Mouse (Mus musculus) forebrain, embryonic 11.5 days (tissue): ENCODE data around the gene Stk24. TPM values are rescaled to one million over a fixed set of nuclear protein-coding genes. Genes with fewer than 3 reads are reported as not detected.

Source experiments
- ATAC-seq: fragments of 200-750 bp; cut with Nextera tagmentation; replicated peaks from 2 replicates; pipeline ENCODE4 v1.8.0; 2017; ENCODE audit warnings: moderate TSS enrichment; ENCODE audit not compliant: low FRiP score
- DNase-seq: peaks from one replicate; pipeline ENCODE4 v3.0.0-alpha.2; 2017; ENCODE audit warnings: low spot score
- H3K27ac ChIP-seq: fragments of 300-500 bp; sonication (generic); 2 replicates; pipeline ENCODE4 v1.5.1; 2014; ENCODE audit warnings: low read depth, low read length
- H3K27me3 ChIP-seq: fragments of 300-500 bp; sonication (generic); 2 replicates; pipeline ENCODE4 v1.6.1; 2014; ENCODE audit warnings: mild to moderate bottlenecking, low read length, mixed read lengths; ENCODE audit not compliant: control insufficient read depth, insufficient read depth
- H3K36me3 ChIP-seq: fragments of 300-500 bp; sonication (generic); 2 replicates; pipeline ENCODE4 v1.6.1; 2014; ENCODE audit warnings: mild to moderate bottlenecking, low read length, moderate library complexity, mixed read lengths; ENCODE audit not compliant: control insufficient read depth, insufficient read depth
- H3K4me1 ChIP-seq: fragments of 300-500 bp; sonication (generic); replicated peaks from 2 replicates; pipeline ENCODE4 v1.6.1; 2014; ENCODE audit warnings: low read length, mixed read lengths; ENCODE audit not compliant: control insufficient read depth, insufficient read depth
- H3K4me2 ChIP-seq: fragments of 300-500 bp; sonication (generic); 2 replicates; pipeline ENCODE4 v1.6.1; 2014; ENCODE audit warnings: low read depth, mild to moderate bottlenecking, low read length, moderate library complexity, mixed read lengths; ENCODE audit not compliant: severe bottlenecking
- H3K4me3 ChIP-seq: fragments of 300-500 bp; sonication (generic); 2 replicates; pipeline ENCODE4 v1.5.1; 2014; ENCODE audit warnings: low read depth, low read length
- H3K9ac ChIP-seq: fragments of 300-500 bp; sonication (generic); 2 replicates; pipeline ENCODE4 v1.6.1; 2014; ENCODE audit warnings: low read length
- H3K9me3 ChIP-seq: fragments of 300-500 bp; sonication (generic); 2 replicates; pipeline ENCODE4 v1.6.1; 2016; ENCODE audit warnings: low read length, mixed read lengths; ENCODE audit not compliant: control insufficient read depth
- WGBS: fragments of 180-500 bp; shearing (Covaris S2); extraction: QIAGEN DNeasy Blood & Tissue Kit; methylation state at CpG from one replicate; pipeline ENCODE4 v1.1.7; 2014; 5-methylcytosine and 5-hydroxymethylcytosine counted together
- polyA plus RNA-seq: library from polyadenylated mRNA; unstranded; fragments of >200 nt; fragmentation: Nextera tagmentation; extraction: Ambion mirVana; gene quantifications from 2 replicates; pipeline ENCODE4 v1.2.1, GENCODE M21; 2014

The Stk24 gene
- polyA plus RNA-seq, 1 experiment from 2014 or later, result 51.1 TPM

GRCm38 (mm10) chr14:121310325-121311080 lies 69.3 kb downstream of the Stk24 start:
- no peaks in the 10 kb centered on the region for H3K9me3 ChIP-seq
- no peak overlapping the region for H3K9ac ChIP-seq
- no peak overlapping the region for H3K4me3 ChIP-seq
- ATAC-seq (no peak), DNase-seq (no peak)
- H3K27ac ChIP-seq, result no peak overlapping the region
- no peaks in the 10 kb centered on the region; the same call in 1 of the 2 replicates for H3K4me1 ChIP-seq
- no peaks in the 10 kb centered on the region for H3K27me3 ChIP-seq
- WGBS, result 82% methylated on average over 6 of the region's 6 CpGs
- H3K4me2 ChIP-seq, result no peak overlapping the region
- H3K36me3 ChIP-seq, result no peaks in the 10 kb centered on the region

DNA sequence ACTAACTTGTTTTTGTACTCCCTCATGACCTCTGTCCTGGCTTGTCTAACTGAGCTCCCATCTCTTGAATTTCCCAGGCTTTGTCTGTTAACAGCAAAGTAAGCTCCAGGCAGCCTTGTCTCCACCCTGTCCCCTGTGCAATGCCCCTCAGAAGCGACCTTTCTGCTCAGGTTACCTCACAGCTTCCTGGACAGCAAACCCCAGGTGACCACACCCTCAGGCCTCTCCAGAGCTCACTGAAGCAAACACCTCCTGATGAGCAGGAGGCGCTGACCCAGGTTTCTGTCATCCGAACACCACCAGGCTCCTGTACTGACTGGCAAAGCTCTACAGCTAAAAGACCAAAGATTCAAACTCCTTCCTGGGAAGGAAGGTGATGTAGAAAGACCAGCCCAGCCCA lies 69.9 kb downstream of the Stk24 start:
- no peaks in the 10 kb centered on the region; the same call in 1 of the 2 replicates for H3K4me1 ChIP-seq
- H3K4me3 ChIP-seq, result no peak overlapping the region
- WGBS, result 77% methylated on average over 3 of the region's 3 CpGs
- no peak for ATAC-seq
- H3K27me3 ChIP-seq, result no peaks in the 10 kb centered on the region
- H3K9ac ChIP-seq, result no peak overlapping the region
- H3K9me3 ChIP-seq, result no peaks in the 10 kb centered on the region
- DNase-seq, result no peak
- H3K4me2 ChIP-seq, result no peak overlapping the region
- H3K36me3 ChIP-seq, result no peaks in the 10 kb centered on the region
- no peak overlapping the region for H3K27ac ChIP-seq

GRCm38 (mm10) chr14:121305316-121306064 lies 74.3 kb downstream of the Stk24 start:
- WGBS, result 60% methylated on average over 8 of the region's 8 CpGs
- Histone ChIP-seq H3K4me2 (no peak overlapping the region), H3K9ac (no peak overlapping the region), H3K4me3 (no peak overlapping the region), H3K27me3 (no peaks in the 10 kb centered on the region), H3K27ac (no peak overlapping the region), H3K36me3 (no peaks in the 10 kb centered on the region; the same call in 1 of the 2 replicates), H3K4me1 (peaks cover 3% of the 10 kb centered on the region; the same call in 1 of the 2 replicates), H3K9me3 (no peaks in the 10 kb centered on the region)
- DNase-seq (no peak), ATAC-seq (no peak)

DNA sequence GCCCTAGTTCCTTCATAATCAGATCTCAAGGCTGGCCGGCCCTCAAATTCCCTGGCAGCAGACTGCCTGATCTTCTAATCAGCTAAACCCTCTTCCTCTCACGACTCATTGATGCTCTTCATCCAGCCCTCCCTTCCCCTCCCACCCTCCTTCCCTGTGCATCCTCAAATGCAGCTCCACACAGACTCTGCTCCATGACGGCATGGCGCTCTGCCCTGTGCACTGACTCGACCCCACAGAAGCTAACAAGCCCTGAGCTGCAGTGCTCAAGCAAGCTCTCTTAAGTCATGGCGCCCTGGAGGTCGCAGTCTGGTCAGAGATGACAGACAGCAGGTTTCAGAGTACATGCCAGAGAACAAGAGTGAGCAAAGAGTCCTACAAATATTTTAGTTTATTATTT lies 75.3 kb downstream of the Stk24 start:
- H3K36me3 ChIP-seq, result no peaks in the 10 kb centered on the region; the same call in 1 of the 2 replicates
- WGBS, result 59% methylated on average over 7 of the region's 7 CpGs
- 0 out of 2 replicates have a peak, but pooled peaks cover 3% of the 10 kb centered on the region for H3K4me1 ChIP-seq
- ATAC-seq, result no peak
- no peak for DNase-seq
- no peak overlapping the region for H3K27ac ChIP-seq
- no peak overlapping the region for H3K4me2 ChIP-seq
- H3K9me3 ChIP-seq, result no peaks in the 10 kb centered on the region
- H3K4me3 ChIP-seq, result no peak overlapping the region
- no peak overlapping the region for H3K9ac ChIP-seq
- H3K27me3 ChIP-seq, result no peaks in the 10 kb centered on the region

GRCm38 (mm10) chr14:121299093-121299492 lies 80.7 kb downstream of the Stk24 start:
- H3K9me3 ChIP-seq, result no peaks in the 10 kb centered on the region
- no peaks in the 10 kb centered on the region for H3K27me3 ChIP-seq
- H3K4me3 ChIP-seq, result no peak overlapping the region
- H3K9ac ChIP-seq, result no peak overlapping the region
- H3K4me1 ChIP-seq, result no peaks in the 10 kb centered on the region
- DNase-seq (no peak), ATAC-seq (no peak)
- WGBS, result 94% methylated on average over 9 of the region's 9 CpGs
- H3K4me2 ChIP-seq, result no peak overlapping the region
- H3K27ac ChIP-seq, result no peak overlapping the region
- no peaks in the 10 kb centered on the region; the same call in 1 of the 2 replicates for H3K36me3 ChIP-seq

DNA sequence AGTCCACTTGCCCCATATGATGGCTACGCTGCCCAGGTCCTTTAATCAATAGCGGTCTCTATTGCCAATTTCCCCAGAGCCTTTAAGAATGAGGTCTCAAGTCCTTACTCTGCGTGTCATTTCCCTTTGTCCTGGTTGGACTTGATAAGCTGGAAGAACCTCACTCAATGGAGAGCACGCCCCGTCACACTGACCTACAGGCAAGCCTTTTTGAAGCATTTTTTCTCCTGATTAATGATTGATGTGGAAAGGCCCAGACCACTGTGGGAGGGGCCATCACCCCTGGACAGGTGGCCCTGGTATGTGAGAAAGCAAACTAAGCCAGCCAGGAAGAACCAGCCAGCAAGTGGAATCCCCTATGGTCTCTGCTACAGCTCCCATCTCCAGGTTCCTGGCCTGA lies 81.3 kb downstream of the Stk24 start:
- H3K4me2 ChIP-seq, result no peak overlapping the region
- 90% methylated on average over 5 of the region's 5 CpGs for WGBS
- no peak overlapping the region for H3K9ac ChIP-seq
- no peak for ATAC-seq
- H3K27ac ChIP-seq, result no peak overlapping the region
- no peak overlapping the region for H3K4me3 ChIP-seq
- no peaks in the 10 kb centered on the region for H3K27me3 ChIP-seq
- H3K4me1 ChIP-seq, result no peaks in the 10 kb centered on the region
- no peaks in the 10 kb centered on the region for H3K9me3 ChIP-seq
- no peaks in the 10 kb centered on the region; the same call in 1 of the 2 replicates for H3K36me3 ChIP-seq
- DNase-seq, result no peak

- 92% methylated on average over 6 of the region's 6 CpGs for WGBS
Observed at GRCm38 (mm10) chr14:121297103-121297502, 82.7 kb downstream of the Stk24 start.

GRCm38 (mm10) chr14:121294484-121294883 lies 85.3 kb downstream of the Stk24 start:
- WGBS, result 93% methylated on average over 12 of the region's 12 CpGs
- H3K4me2 ChIP-seq, result no peak overlapping the region
- H3K4me3 ChIP-seq, result no peak overlapping the region
- DNase-seq (no peak), ATAC-seq (no peak)
- H3K27me3 ChIP-seq, result no peaks in the 10 kb centered on the region
- no peak overlapping the region for H3K9ac ChIP-seq
- no peaks in the 10 kb centered on the region for H3K9me3 ChIP-seq
- H3K27ac ChIP-seq, result no peak overlapping the region
- no peaks in the 10 kb centered on the region for H3K4me1 ChIP-seq
- H3K36me3 ChIP-seq, result peaks cover 2% of the 10 kb centered on the region; the same call in 1 of the 2 replicates

More at GRCm38 (mm10) chr14:121297103-121297502, 82.7 kb downstream of the Stk24 start:
- Histone ChIP-seq H3K4me2 (no peak overlapping the region), H3K9me3 (no peaks in the 10 kb centered on the region), H3K4me3 (no peak overlapping the region), H3K27ac (no peak overlapping the region), H3K36me3 (no peaks in the 10 kb centered on the region; the same call in 1 of the 2 replicates), H3K4me1 (no peaks in the 10 kb centered on the region), H3K27me3 (no peaks in the 10 kb centered on the region), H3K9ac (no peak overlapping the region)
- DNase-seq (no peak), ATAC-seq (no peak)
